Mouse (Mus musculus) megakaryocyte, embryonic 14.5 days (primary cell): ENCODE measurements around the gene Atp9a. TPM values are rescaled to one million over a fixed set of nuclear protein-coding genes. Genes with fewer than 3 reads are reported as not detected.
A peak's percentile ranks its signal among the peaks of the same experiment; 100 is the strongest.

Experiments
- H3K27me3 ChIP-seq: replicated peaks from 2 replicates; pipeline ENCODE3; 2012; ENCODE audit warnings: inconsistent platforms
- H3K36me3 ChIP-seq: replicated peaks from 2 replicates; pipeline ENCODE3; 2012; ENCODE audit warnings: low read length, inconsistent platforms, mixed read lengths
- H3K4me1 ChIP-seq: 2 replicates; pipeline ENCODE4 v1.6.1; 2012; ENCODE audit warnings: inconsistent platforms
- H3K4me3 ChIP-seq: replicated peaks from 2 replicates; pipeline ENCODE3; 2012; ENCODE audit warnings: moderate library complexity, mild to moderate bottlenecking, inconsistent platforms
- H3K9me3 ChIP-seq: 2 replicates; pipeline ENCODE4 v1.6.1; 2012; ENCODE audit warnings: inconsistent platforms
- FLI1 ChIP-seq: IDR thresholded peaks from 2 replicates; pipeline ENCODE4 v1.6.1; 2012; ENCODE audit warnings: low read length, inconsistent platforms, mixed read lengths
- GATA1 ChIP-seq: IDR thresholded peaks from 3 replicates; pipeline ENCODE4 v1.6.1; 2012; ENCODE audit warnings: mixed read lengths, low read length, inconsistent platforms, borderline replicate concordance
- polyA plus RNA-seq: library from polyadenylated mRNA; stranded (reverse); fragments of >175 nt; gene quantifications from 2 replicates; pipeline ENCODE4 v1.2.3, GENCODE M21; 2012; ENCODE audit warnings: low replicate concordance; ENCODE audit not compliant: insufficient read depth

The Atp9a gene
- polyA plus RNA-seq, 1 experiment: 1.5 TPM

DNA sequence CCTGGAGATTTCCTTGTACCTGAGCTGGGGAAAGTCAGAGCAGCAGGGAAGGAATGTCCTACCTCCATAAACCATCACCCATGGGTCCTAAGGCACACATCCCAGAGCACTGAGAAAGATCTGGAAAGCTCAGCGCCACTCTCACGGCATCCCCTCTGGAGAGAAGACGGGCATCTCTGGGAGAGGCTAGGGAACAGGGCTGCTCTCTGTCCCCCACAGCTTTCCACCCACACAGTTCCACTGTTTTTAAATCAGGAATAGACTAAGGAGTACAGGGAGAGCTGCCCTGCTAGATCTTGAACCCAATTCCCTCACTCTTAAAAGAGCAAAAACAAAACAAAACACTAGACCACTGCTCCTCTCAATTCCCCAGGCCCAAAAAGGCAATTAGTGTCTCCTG lies 57.5 kb downstream of the Atp9a start:
- H3K27me3 ChIP-seq: peaks cover 8% of the 10 kb centered on the region
- H3K4me3 ChIP-seq: no peak overlapping the region
- H3K4me1 ChIP-seq: 0 out of 2 replicates have a peak, but pooled peaks cover 2% of the 10 kb centered on the region
- H3K36me3 ChIP-seq: no peaks in the 10 kb centered on the region
- no peak for TF ChIP-seq FLI1
- TF ChIP-seq GATA1: no peak
- peaks cover 9% of the 10 kb centered on the region for H3K9me3 ChIP-seq

DNA sequence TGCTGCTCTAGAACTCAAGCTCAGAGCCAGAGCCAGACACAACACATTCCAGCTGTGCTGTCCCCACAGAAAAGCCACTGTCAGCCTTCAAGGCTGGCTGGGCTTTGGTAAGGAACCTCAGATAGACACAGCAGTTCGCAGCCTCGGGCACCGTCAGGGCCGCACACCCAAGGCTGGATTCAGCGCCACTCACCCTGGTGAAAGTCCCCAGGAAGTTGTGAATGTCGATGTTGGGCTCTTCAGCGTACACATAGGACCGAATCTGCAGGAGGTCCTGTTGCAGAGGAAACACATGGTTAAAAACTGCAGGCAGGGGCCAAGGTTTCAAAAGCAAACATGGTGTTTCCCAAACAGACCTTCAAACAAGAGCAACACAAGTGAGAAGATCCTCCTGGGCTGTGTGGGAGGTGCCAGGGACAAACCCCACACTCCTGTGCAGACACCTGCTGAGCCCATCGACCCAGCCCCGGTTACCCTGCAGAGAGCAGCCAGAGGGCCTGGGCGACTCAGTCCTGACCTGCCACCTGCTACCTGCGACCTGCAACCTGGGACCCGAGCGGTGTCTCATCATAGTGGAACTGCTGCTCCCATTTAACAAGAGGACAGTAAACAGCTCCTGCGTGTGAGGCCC lies 58.6 kb downstream of the Atp9a start:
- TF ChIP-seq FLI1: no peak
- no peak for TF ChIP-seq GATA1
- peaks cover 8% of the 10 kb centered on the region for H3K27me3 ChIP-seq
- H3K9me3 ChIP-seq: peaks cover 19% of the 10 kb centered on the region

DNA sequence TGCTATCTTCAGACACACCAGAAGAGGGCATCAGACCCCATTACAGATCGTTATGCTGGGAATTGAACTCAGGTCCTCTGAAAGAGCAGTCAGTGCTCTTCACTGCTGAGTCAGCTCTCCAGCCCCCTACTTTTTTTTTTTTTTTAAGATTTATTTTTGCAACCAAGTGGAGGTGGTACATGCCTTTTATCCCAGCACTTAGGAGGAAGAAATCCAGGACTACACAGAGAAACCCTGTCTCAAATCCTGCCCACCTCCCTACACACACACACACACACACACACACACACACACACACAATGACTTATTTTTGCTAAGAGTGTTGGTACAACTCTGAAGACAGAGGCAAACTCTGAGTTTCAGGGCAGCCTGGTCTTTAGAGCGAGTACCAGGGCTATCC lies 59.5 kb downstream of the Atp9a start:
- H3K27me3 ChIP-seq: peaks cover 15% of the 10 kb centered on the region
- H3K4me1 ChIP-seq: no peaks in the 10 kb centered on the region
- H3K4me3 ChIP-seq: no peak overlapping the region
- H3K36me3 ChIP-seq: no peaks in the 10 kb centered on the region
- no peak for TF ChIP-seq GATA1
- no peak for TF ChIP-seq FLI1
- H3K9me3 ChIP-seq: peaks cover 28% of the 10 kb centered on the region

More for the DNA sequence above, 58.6 kb downstream of the Atp9a start:
- Histone ChIP-seq H3K4me3 (no peak overlapping the region), H3K36me3 (no peaks in the 10 kb centered on the region), H3K4me1 (no peaks in the 10 kb centered on the region)

DNA sequence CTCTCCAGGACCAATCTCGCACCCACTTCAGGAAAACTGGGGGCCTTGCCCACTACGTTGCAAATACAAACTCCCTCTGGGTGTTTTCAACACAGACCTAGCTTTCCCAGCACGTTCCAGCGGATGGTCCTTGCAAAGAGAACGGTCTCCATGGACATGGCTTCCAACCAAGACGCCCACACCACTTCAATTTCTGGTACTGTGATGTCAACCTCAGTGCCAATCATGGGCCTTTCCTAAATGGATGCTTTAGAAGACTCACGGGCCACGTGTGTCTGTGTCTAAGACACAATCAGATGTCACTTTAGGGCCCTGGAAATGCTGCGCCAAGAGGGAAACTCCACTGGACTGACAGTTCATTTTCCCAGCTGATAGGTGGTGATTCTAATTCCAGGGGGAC lies 60.7 kb downstream of the Atp9a start:
- Histone ChIP-seq H3K9me3 (peaks cover 29% of the 10 kb centered on the region), H3K27me3 (peaks cover 17% of the 10 kb centered on the region), H3K36me3 (no peaks in the 10 kb centered on the region), H3K4me1 (no peaks in the 10 kb centered on the region), H3K4me3 (no peak overlapping the region)
- TF ChIP-seq GATA1: no peak
- no peak for TF ChIP-seq FLI1

DNA sequence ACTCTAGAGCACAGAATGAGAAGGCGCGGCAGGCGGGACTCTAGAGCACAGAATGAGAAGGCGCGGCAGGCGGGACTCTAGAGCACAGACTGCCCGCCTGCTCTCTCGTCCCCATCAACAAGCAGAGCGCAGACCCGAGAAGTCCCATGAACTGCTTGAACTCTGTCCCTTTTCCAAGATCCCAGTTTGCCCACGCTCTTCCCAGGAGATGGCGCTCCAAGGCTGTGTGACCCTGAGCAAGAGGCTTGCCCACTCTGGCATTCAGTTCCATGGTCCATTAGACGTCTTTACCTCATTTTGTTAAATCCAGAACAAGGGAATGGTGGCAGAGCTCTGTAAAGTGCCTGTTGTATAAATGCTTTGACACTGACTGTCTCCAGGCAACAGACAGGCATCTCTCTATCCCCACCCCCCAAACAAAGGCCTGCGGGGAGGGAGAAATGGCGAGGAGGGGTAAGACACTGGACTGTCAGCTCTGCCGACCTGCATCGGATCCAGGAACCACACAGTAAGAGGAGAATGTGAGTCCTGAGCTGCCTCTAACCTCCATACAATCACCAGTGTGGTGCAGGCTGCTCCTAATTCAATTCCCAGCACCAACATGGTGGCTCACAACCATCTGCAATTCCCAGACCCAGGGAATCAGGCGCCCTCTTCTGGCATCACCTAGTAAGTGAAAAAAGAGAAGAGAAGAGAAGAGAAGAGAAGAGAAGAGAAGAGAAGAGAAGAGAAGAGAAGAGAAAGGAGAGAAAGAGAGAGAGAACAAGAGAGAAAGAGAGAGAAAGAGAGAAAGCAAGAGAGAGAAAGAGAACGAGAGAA lies 62.6 kb downstream of the Atp9a start:
- peak overlapping the region; percentile 50 for H3K4me3 ChIP-seq
- H3K27me3 ChIP-seq: peaks cover 22% of the 10 kb centered on the region
- TF ChIP-seq GATA1 (no peak), FLI1 (no peak)
- peaks cover 34% of the 10 kb centered on the region for H3K9me3 ChIP-seq
- H3K36me3 ChIP-seq: no peaks in the 10 kb centered on the region
- no peaks in the 10 kb centered on the region for H3K4me1 ChIP-seq

DNA sequence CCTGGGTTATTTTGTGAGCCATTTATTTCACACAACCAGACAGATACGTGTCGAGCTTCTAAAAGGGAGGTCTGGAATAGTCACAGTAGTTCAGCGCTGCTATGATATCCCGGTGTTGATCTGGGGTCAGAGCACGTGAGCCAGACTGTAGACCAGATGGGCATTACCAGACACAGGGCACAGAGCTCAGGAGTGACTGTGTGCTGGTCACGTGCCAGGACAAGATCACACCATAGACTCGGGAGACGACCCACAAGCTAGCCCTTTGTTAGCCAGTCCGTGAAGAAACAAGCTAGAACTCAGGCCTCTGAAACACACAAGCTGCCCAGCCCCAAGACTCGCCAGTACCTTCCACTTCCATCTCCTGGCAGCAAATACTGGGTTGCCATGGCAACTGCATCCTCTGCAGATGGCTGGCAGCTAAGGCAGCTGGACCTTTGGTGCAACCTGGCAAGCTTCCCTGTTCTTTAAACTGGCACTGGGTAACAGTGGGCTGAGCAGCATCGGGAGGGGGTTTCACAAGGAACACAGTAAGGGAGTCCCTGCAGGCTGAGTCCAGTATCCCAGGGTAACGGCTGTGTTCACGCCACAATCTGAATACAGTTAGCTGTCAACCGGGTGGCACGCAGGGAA lies 63.4 kb downstream of the Atp9a start:
- no peak for TF ChIP-seq FLI1
- no peak for TF ChIP-seq GATA1
- peaks cover 22% of the 10 kb centered on the region for H3K27me3 ChIP-seq
- no peaks in the 10 kb centered on the region for H3K4me1 ChIP-seq
- H3K36me3 ChIP-seq: no peaks in the 10 kb centered on the region
- H3K9me3 ChIP-seq: peaks cover 39% of the 10 kb centered on the region
- H3K4me3 ChIP-seq: no peak overlapping the region

DNA sequence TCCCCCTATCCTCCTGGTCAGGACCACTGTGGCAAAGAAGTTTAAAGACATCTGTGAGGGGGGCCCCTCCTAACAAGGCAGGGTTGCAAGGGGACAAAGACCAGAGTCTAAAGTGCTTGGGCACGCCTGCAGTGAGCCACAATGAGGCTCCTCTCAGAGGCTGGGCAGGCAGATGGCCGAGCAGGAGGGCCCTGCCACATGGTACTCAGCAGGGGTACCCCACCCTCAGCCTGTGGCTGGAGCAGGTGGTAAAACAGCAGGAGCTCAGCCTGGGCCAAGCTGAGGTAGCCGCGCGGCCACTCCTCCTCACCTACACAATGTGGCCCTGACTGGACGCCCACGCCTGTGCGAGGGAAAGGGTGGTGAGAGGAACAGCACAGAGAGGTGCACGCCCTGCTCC lies 64.6 kb downstream of the Atp9a start:
- no peak for TF ChIP-seq FLI1
- no peak for TF ChIP-seq GATA1
- Histone ChIP-seq H3K36me3 (no peaks in the 10 kb centered on the region), H3K27me3 (peaks cover 18% of the 10 kb centered on the region), H3K9me3 (peaks cover 39% of the 10 kb centered on the region), H3K4me3 (peak overlapping the region; percentile 54), H3K4me1 (no peaks in the 10 kb centered on the region)

DNA sequence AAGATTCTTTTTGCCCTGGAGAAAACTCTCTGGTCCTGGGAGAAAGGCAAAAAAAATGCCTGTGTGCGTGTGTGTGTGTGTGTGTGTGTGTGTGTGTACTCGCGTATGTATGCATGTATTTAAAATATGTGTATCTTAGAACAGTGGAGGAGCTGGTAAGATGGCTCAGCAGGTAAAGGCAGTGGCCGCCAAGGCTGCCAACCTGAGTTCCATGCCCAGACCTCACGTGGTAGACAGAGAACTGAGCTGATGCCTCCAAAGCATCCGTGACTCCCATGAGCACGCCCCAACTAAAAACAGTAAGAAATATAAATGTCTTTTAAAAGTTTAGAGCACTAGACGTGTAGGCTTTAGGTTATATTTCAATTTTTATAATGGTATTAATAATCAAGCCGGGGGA lies 70.5 kb downstream of the Atp9a start:
- Histone ChIP-seq H3K4me1 (peaks cover 5% of the 10 kb centered on the region; the same call in 1 of the 2 replicates), H3K36me3 (no peaks in the 10 kb centered on the region), H3K9me3 (peaks cover 12% of the 10 kb centered on the region; the same call in 1 of the 2 replicates)

DNA sequence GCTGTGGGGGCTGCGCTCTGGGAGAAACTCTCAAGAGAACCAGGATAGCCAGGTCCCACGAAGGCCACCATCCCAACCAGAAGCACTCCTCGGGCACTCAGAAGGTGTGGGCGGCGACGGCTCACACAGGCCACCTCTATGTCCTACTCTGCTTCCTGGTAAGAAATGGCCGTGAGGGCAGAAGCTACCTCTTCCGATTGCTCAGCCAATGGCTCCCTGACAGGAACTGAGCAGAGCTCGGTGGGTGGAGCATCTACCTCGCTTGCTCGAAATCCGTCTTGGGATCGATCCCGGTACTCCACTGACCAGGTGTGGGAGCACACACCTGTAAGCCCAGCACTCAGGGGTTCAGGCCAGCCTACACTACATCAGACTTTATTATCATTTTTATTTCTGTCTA lies 72.0 kb downstream of the Atp9a start:
- Histone ChIP-seq H3K27me3 (peaks cover 22% of the 10 kb centered on the region), H3K9me3 (peaks cover 11% of the 10 kb centered on the region; the same call in 1 of the 2 replicates), H3K4me1 (peaks cover 5% of the 10 kb centered on the region; the same call in 1 of the 2 replicates), H3K4me3 (no peak overlapping the region), H3K36me3 (no peaks in the 10 kb centered on the region)
- no peak for TF ChIP-seq GATA1
- no peak for TF ChIP-seq FLI1

More for the DNA sequence above, 70.5 kb downstream of the Atp9a start:
- H3K4me3 ChIP-seq: no peak overlapping the region
- peaks cover 23% of the 10 kb centered on the region for H3K27me3 ChIP-seq
- TF ChIP-seq FLI1 (no peak), GATA1 (no peak)
